Mouse (Mus musculus) ES-E14 (cell line): Measurements from ENCODE around the gene Suco. TPM values are rescaled to one million over a fixed set of nuclear protein-coding genes. Genes with fewer than 3 reads are reported as not detected.

Experiments used
- DNase-seq: peaks from one replicate; pipeline ENCODE4 v3.0.0-alpha.2; 2013; ENCODE audit warnings: low read depth, low spot score
- H3K27ac ChIP-seq: 2 replicates; pipeline ENCODE4 v1.5.1; 2012; ENCODE audit warnings: low read depth, mild to moderate bottlenecking, low read length, moderate library complexity, mixed read lengths; ENCODE audit not compliant: poor library complexity, insufficient read depth, severe bottlenecking
- H3K36me3 ChIP-seq: 2 replicates; pipeline ENCODE4 v1.6.1; 2012; ENCODE audit warnings: mild to moderate bottlenecking, low read length, moderate library complexity, mixed read lengths; ENCODE audit not compliant: control insufficient read depth, poor library complexity, insufficient read depth, severe bottlenecking
- H3K4me1 ChIP-seq, 2 experiments: fragments of 150-350 bp in 1 of 2; sonication (generic) in 1 of 2; 2 replicates each; pipeline ENCODE4 v1.6.1; 2012; ENCODE audit warnings: low read length in 2 of 2, mild to moderate bottlenecking in 1 of 2, mixed read lengths in 1 of 2; ENCODE audit not compliant: control insufficient read depth in 2 of 2, insufficient read depth in 2 of 2, poor library complexity in 1 of 2
- H3K4me3 ChIP-seq, 2 experiments: fragments of 150-350 bp in 1 of 2; sonication (generic) in 1 of 2; 2 replicates each; pipeline ENCODE4 v1.5.1; 2012; ENCODE audit warnings: low read length in 2 of 2, low read depth in 1 of 2, mild to moderate bottlenecking in 1 of 2, mixed read lengths in 1 of 2; ENCODE audit not compliant: insufficient read depth in 1 of 2, poor library complexity in 1 of 2, severe bottlenecking in 1 of 2
- H3K9ac ChIP-seq: 2 replicates; pipeline ENCODE4 v1.6.1; 2012; ENCODE audit warnings: low read depth, mild to moderate bottlenecking, low read length, mixed read lengths; ENCODE audit not compliant: poor library complexity, insufficient read depth, severe bottlenecking
- H3K9me3 ChIP-seq: fragments of 150-350 bp; sonication (generic); 2 replicates; pipeline ENCODE4 v1.6.1; 2012; ENCODE audit warnings: low read depth, mild to moderate bottlenecking, low read length; ENCODE audit not compliant: control insufficient read depth, insufficient read depth
- CHD2 ChIP-seq: IDR thresholded peaks from 2 replicates; pipeline ENCODE4 v1.6.1; 2014; ENCODE audit warnings: mild to moderate bottlenecking, low read depth, low read length, inconsistent platforms
- HCFC1 ChIP-seq: IDR thresholded peaks from 2 replicates; pipeline ENCODE4 v1.6.1; 2012; ENCODE audit warnings: low read length, inconsistent platforms, borderline replicate concordance; ENCODE audit not compliant: insufficient read depth
- MAFK ChIP-seq: IDR thresholded peaks from 2 replicates; pipeline ENCODE4 v1.6.1; 2014; ENCODE audit warnings: mild to moderate bottlenecking, low read depth, low read length, inconsistent platforms; ENCODE audit not compliant: insufficient read depth
- ZC3H11A ChIP-seq: IDR thresholded peaks from 2 replicates; pipeline ENCODE4 v1.6.1; 2012; ENCODE audit warnings: low read depth, mild to moderate bottlenecking, inconsistent platforms, low read length, borderline replicate concordance
- ZNF384 ChIP-seq: IDR thresholded peaks from 2 replicates; pipeline ENCODE4 v1.6.1; 2012; ENCODE audit warnings: low read depth, low read length, inconsistent platforms
- in situ Hi-C, 2 experiments: fragments of 600-800 bp; cut with MboI; formaldehyde crosslinking; loops; one replicate each; pipeline ENCODE4 v1.15.1; 2025; ENCODE audit warnings: low sequenced_read_pairs in 2 of 2, inconsistent platforms in 1 of 2; ENCODE audit not compliant: unreplicated experiment in 2 of 2
- total RNA-seq: library from RNA; depleted of rRNA; stranded (reverse); fragments of 300-350 nt; gene quantifications from 2 replicates; pipeline ENCODE4 v1.2.3, GENCODE M21; 2012

The Suco gene
- total RNA-seq, 1 experiment: 56.9 TPM

DNA sequence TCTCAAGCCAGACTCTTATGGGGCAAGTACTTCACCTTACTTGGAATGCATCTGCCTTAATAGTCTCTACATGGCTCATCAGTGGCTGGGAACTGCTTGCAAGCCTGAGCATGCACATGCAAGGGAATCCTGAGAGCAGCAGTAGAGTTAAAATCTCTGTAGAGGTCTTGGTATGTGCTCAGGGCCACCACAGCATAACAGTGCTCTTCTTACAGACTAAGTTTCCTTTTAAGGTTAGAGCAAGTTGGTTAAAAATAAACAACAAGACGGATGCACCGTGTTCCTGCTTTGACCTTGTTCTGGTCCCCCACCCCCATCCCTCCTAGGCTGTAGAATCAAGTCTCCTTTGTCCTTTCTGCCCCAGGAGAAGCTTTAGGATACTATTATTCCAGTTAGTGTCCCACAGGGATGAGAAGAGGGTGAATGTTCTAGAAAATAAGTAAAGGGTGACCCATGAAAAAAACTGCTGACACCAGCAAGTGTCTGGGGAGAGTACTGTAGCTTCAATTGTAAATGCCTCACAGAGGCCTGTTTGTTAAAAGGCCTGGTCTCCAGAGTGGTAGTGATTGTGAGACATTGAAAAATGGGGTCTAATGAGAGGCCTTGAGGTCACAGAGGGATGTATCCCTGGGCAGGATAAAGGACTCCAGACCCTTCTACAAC is 31.4 kb upstream of the Suco start:
- in situ Hi-C loops: no loop called here
- Histone ChIP-seq H3K36me3 (no peaks in the 10 kb centered on the region), H3K9me3 (no peaks in the 10 kb centered on the region), H3K27ac (no peak overlapping the region), H3K4me1 (peaks cover 2 to 5% of the 10 kb centered on the region in 2 experiments; a peak in 3 of 4 replicates), H3K4me3 (no peak overlapping the region), H3K9ac (no peak overlapping the region)
- TF ChIP-seq MAFK (0 out of 2 replicates have a peak, but pooled peaks have one; percentile 55), ZC3H11A (no peak), HCFC1 (no peak), CHD2 (no peak), ZNF384 (no peak)
- no peak for DNase-seq

- in situ Hi-C loops: no loop called here
These were observed 30.6 kb upstream of the Suco start for GRCm38 (mm10) chr1:161907111-161907510.

GRCm38 (mm10) chr1:161902692-161903452 is 26.4 kb upstream of the Suco start:
- DNase-seq: no peak
- in situ Hi-C loops: no loop called here

More at GRCm38 (mm10) chr1:161907111-161907510, 30.6 kb upstream of the Suco start:
- Histone ChIP-seq H3K4me3 (no peak overlapping the region), H3K36me3 (no peaks in the 10 kb centered on the region), H3K4me1 (peaks cover 2 to 5% of the 10 kb centered on the region in 2 experiments; a peak in 3 of 4 replicates), H3K9me3 (no peaks in the 10 kb centered on the region), H3K27ac (no peak overlapping the region), H3K9ac (no peak overlapping the region)
- DNase-seq: no peak
- TF ChIP-seq MAFK (no peak), CHD2 (no peak)

GRCm38 (mm10) chr1:161900129-161900528 is 23.6 kb upstream of the Suco start:
- Histone ChIP-seq H3K9me3 (no peaks in the 10 kb centered on the region), H3K4me1 (no peaks in the 10 kb centered on the region), H3K36me3 (no peaks in the 10 kb centered on the region), H3K27ac (no peak overlapping the region), H3K4me3 (no peak overlapping the region), H3K9ac (no peak overlapping the region)
- TF ChIP-seq ZNF384: no peak
- TF ChIP-seq ZC3H11A: no peak
- no peak for TF ChIP-seq HCFC1
- TF ChIP-seq MAFK: no peak
- TF ChIP-seq CHD2: no peak
- in situ Hi-C loops: no loop called here
- no peak for DNase-seq

More at GRCm38 (mm10) chr1:161902692-161903452, 26.4 kb upstream of the Suco start:
- TF ChIP-seq MAFK (no peak), CHD2 (no peak), HCFC1 (no peak), ZC3H11A (no peak), ZNF384 (no peak)
- no peak overlapping the region for H3K4me3 ChIP-seq
- H3K9me3 ChIP-seq: no peaks in the 10 kb centered on the region
- no peak overlapping the region for H3K27ac ChIP-seq
- no peak overlapping the region for H3K9ac ChIP-seq
- H3K4me1 ChIP-seq: peaks cover 2 to 5% of the 10 kb centered on the region in 2 experiments; a peak in 3 of 4 replicates
- no peaks in the 10 kb centered on the region for H3K36me3 ChIP-seq
